Mouse (Mus musculus) hindbrain, embryonic 10.5 days (tissue): ENCODE results near the gene Tgm4. TPM values are rescaled to one million over a fixed set of nuclear protein-coding genes. Genes with fewer than 3 reads are reported as not detected.

Experiments used
- DNase-seq: peaks from one replicate; pipeline ENCODE4 v3.0.0-alpha.2; 2017; ENCODE audit warnings: low spot score
- H3K27ac ChIP-seq: fragments of 300-500 bp; sonication (generic); 2 replicates; pipeline ENCODE4 v1.5.1; 2016; ENCODE audit warnings: mild to moderate bottlenecking, moderate library complexity
- H3K27me3 ChIP-seq: fragments of 300-500 bp; sonication (generic); 2 replicates; pipeline ENCODE4 v1.6.1; 2016; ENCODE audit warnings: mild to moderate bottlenecking; ENCODE audit not compliant: poor library complexity, insufficient read depth, severe bottlenecking
- H3K36me3 ChIP-seq: fragments of 300-500 bp; sonication (generic); 2 replicates; pipeline ENCODE4 v1.6.1; 2016; ENCODE audit warnings: mild to moderate bottlenecking, moderate library complexity
- H3K4me1 ChIP-seq: fragments of 300-500 bp; sonication (generic); replicated peaks from 2 replicates; pipeline ENCODE4 v1.6.1; 2016; ENCODE audit warnings: mild to moderate bottlenecking
- H3K4me3 ChIP-seq: fragments of 300-500 bp; sonication (generic); 2 replicates; pipeline ENCODE4 v1.5.1; 2016; ENCODE audit warnings: mild to moderate bottlenecking, moderate library complexity
- H3K9me3 ChIP-seq: fragments of 300-500 bp; sonication (generic); 2 replicates; pipeline ENCODE4 v1.6.1; 2016; ENCODE audit warnings: mild to moderate bottlenecking, moderate library complexity
- WGBS: fragments of 180-500 bp; shearing (Covaris S2); methylation state at CpG from one replicate; pipeline ENCODE4 v1.1.7; 2016; 5-methylcytosine and 5-hydroxymethylcytosine counted together
- polyA plus RNA-seq: library from polyadenylated mRNA; unstranded; fragments of >200 nt; fragmentation: Nextera tagmentation; extraction: Ambion mirVana; gene quantifications from 2 replicates; pipeline ENCODE4 v1.2.1, GENCODE M21; 2016

The Tgm4 gene
- polyA plus RNA-seq, 1 experiment from 2014 or later = 0.48 TPM

GRCm38 (mm10) chr9:123113931-123114330 is 79.4 kb downstream of the Tgm4 start:
- H3K27me3 ChIP-seq = no peaks in the 10 kb centered on the region
- H3K4me1 ChIP-seq = peaks cover 24% of the 10 kb centered on the region
- WGBS = 76% methylated on average over 6 of the region's 6 CpGs
- H3K4me3 ChIP-seq = peak overlapping the region; percentile 96
- no peaks in the 10 kb centered on the region for H3K9me3 ChIP-seq
- H3K27ac ChIP-seq = peak overlapping the region; percentile 99
- DNase-seq = no peak
- H3K36me3 ChIP-seq = peaks cover 39% of the 10 kb centered on the region

DNA sequence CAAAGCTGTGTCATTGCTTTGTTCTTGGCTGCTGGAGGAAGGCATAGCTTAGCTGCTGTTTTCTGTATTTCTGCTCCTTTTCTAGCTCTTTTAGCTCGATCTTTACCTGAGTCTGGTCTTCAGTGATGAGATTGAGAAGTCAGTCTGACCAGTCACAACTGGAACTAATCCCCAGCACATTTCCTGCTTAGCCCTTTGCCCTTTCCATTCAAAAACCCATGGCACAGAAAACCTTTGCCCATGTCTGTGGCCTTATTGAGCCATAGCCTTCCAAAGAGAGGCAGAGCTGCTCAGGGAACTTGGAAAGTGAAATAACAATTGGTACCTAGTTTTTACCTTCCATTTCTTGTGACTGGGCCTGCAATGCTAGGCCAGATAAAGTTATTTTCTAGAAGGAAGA is 81.0 kb downstream of the Tgm4 start:
- DNase-seq = no peak
- Histone ChIP-seq H3K4me3 (no peak overlapping the region), H3K9me3 (no peaks in the 10 kb centered on the region), H3K27me3 (no peaks in the 10 kb centered on the region), H3K36me3 (peaks cover 49% of the 10 kb centered on the region), H3K27ac (no peak overlapping the region), H3K4me1 (peaks cover 24% of the 10 kb centered on the region)
- 93% methylated on average over 1 of the region's 1 CpGs for WGBS

Other genes with a start within 250 kb of the Tgm4 start
- 5.3 and 5.7 TPM in 2 replicates for gene Tcaim, start 229.2 kb upstream of the Tgm4 start, polyA plus RNA-seq
- 0.27 TPM in 1 of 2 replicates, not detected in the other for gene Gm35549, start 190.7 kb upstream of the Tgm4 start, polyA plus RNA-seq
- gene Zfp445, start 168.7 kb upstream of the Tgm4 start, polyA plus RNA-seq = 66.1 and 74.4 TPM in 2 replicates
- gene Zkscan7, start 149.0 kb upstream of the Tgm4 start, polyA plus RNA-seq = 3.6 and 4.5 TPM in 2 replicates
- 30.7 and 33.5 TPM in 2 replicates for gene Zfp105, start 111.7 kb upstream of the Tgm4 start, polyA plus RNA-seq
- 22.7 and 25.0 TPM in 2 replicates for gene 1110059G10Rik, start 83.7 kb upstream of the Tgm4 start, polyA plus RNA-seq
- gene Kif15, start 83.7 kb upstream of the Tgm4 start, polyA plus RNA-seq = 59.0 and 97.7 TPM in 2 replicates
- gene Tmem42, start 13.4 kb upstream of the Tgm4 start, polyA plus RNA-seq = 17.6 and 17.9 TPM in 2 replicates
- 76.8 and 83.4 TPM in 2 replicates for gene Zdhhc3, start 78.5 kb downstream of the Tgm4 start, polyA plus RNA-seq
- 122 and 146 TPM in 2 replicates for gene Exosc7, start 78.5 kb downstream of the Tgm4 start, polyA plus RNA-seq
- 0.16 TPM in 1 of 2 replicates, not detected in the other for gene Clec3b, start 116.2 kb downstream of the Tgm4 start, polyA plus RNA-seq
- gene Cdcp1, start 181.3 kb downstream of the Tgm4 start, polyA plus RNA-seq = 1.9 and 3.5 TPM in 2 replicates
- 4.4 and 6.3 TPM in 2 replicates for gene Tmem158, start 226.0 kb downstream of the Tgm4 start, polyA plus RNA-seq